Mouse (Mus musculus): ENCODE measurements at regions not wholly inside any gene's neighbourhood (a gene's known extent, or its start where the extent isn't known, plus 50 kb on each side); places are given as distances from the start of the nearest gene placed in this dataset.

DNA sequence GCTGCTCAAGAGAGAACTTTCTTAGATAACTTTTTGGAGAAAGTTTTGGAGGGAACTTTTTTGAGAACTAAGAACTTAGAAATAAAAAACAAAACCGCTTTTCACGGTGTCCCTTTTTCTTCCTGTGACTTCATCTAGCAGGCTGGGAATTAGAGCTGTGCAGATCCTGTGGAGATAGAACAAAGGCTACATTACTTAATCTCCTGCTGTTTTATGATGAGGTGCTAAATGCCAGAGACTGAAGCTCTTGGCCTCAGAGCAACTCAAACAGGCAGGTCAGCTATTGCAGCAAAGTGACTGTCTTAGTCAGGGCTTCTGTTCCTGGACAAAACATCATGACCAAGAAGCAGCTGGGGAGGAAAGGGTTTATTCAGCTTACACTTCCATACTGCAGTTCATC lies 157.3 kb downstream of the Pth2r start:
- DNase-seq (ENCODE audit: low read depth, low spot score): peak; percentile 25

- DNase-seq (ENCODE audit: low read depth, low spot score): no peak
Observed at GRCm38 (mm10) chr1:65440156-65440555, 158.3 kb downstream of the Pth2r start.
